Mouse (Mus musculus): ENCODE data around the gene Rcbtb1.
"Not testable (repeated sequence)": the region's sequence is repeated elsewhere in the genome, so short reads cannot be mapped to it uniquely, and the experiment has no call there.

The Rcbtb1 gene

DNA sequence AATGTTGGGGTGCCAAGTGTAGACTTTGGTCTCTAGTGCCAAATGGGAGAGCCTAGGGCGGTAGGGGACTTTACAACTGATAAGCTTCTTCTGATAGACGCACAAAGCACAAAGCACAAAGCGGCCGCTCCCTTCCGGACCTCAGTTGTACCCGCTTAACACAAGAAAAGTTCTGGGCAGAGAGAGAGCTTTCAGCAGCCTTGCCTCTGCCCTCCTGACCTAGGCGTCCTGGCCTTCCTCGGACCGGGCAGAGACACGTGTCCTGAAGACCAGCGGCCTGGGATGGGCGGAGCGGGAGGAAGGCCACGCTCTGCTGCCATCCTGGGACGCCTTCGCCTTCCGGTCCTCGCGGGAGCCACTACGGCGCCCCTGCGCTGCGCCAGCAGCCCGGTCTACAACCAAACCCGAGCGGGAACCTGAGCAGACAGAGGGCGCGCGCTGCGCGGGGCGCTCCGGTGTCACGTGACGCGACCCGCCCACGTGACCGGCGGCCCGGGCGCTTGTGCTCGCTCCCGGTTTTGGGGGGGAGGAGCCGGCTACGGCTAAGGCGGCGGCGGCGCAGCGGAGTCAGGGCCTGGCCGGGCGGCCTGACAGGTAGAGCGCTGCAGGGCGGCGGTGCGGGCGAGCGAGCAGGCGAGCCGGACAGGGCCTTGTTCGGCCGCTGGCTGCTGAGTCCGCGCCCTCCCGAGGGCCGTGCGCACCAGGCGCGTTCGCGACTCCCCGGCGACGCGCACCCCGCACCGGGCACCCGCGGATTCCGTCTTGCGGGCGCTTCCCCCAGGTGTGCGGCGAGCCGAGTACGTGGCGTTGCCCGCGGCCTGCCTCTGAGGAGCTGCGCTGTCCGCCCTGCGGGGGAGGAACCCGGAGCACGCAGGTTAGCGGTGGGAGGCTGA lies at the start of gene Rcbtb1:
Rcbtb1 (plus strand) TSS at position 499 of the 893 bp plus-strand sequence.
- DNase-seq (ENCODE audit: low spot score) = peak; percentile 88

DNA sequence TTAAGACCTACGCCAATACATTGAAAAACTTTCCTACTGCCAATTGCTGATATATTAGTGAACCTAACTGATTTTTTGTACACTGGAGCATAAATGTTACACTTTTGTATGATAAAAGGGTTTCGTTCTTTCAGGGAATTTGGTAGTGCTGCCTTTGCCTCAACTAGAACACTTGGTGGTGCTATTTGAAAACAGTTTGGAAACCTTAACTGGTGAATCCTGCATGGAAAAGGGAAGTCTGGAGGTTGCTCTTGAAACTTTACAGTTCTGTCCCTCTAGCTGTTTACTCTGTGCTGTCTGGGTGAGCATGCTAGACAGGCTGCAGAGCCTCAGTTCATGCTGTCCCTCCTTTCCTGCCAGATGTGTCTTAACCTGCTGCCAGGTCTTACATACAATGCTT lies 45.4 kb upstream of the Rcbtb1 start:
- DNase-seq (ENCODE audit: low spot score) = no peak

DNA sequence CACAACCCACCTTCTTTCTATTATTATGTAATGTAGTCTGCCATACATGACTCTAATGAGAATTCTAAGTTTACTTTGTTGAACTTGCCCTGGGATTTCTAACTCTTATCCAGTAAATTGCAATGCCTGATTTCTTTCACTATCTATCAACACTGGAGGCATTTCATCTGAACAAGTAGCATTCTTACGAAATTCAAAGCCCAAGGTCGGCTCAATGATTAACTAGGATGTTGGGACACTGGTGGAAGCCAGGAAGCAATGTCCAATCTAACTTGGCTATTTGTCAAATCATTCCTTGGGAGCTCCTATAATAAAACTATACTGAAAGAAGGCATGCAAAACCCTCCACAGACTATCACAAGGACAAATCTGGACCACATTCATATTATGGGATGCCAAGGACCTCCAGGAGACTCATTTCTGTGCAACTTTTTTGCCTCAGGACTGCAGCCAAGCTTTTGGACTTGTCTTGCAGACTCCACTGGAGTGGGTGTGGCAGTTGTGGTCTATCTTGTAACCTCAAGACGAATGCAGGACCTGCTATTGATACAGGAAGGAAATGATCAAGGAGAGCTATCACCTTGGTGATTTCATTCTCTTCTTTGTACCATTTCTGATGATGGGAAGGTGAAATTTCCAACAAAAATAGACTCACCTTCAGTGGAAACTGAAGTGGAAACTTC lies 43.9 kb upstream of the Rcbtb1 start:
- no peak for DNase-seq (ENCODE audit: low spot score)

- DNase-seq (ENCODE audit: low spot score) = no peak
Observed at GRCm38 (mm10) chr14:59178649-59179048, 22.4 kb upstream of the Rcbtb1 start, which contains the start of gene Gm5142. Gene Gm5142, minus strand, starts transcription at chr14:59178749.

GRCm38 (mm10) chr14:59182732-59183131 lies 18.3 kb upstream of the Rcbtb1 start:
- no peak for DNase-seq (ENCODE audit: low spot score)

DNA sequence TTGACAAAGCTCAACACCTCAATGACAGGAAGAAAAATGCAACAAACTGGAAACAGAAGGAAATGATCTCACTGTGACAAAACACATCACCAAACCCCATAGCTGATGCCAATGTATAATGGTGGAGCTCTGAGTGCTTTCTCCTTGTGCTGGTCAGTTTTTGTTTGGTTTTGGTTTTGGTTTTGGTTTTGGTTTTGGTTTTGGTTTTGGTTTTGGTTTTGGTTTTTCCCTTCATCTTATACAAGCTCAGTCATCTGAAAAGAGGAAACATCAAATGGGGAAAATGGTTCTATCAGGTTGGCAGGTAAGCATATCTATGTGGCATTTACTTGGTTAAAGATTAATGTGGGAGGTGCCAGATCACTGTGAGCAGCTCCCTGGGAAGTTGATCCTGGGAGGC lies 15.5 kb upstream of the Rcbtb1 start:
- no peak for DNase-seq (ENCODE audit: low spot score)

- no peak for DNase-seq (ENCODE audit: low spot score)
Observed at GRCm38 (mm10) chr14:59186121-59186520, 14.9 kb upstream of the Rcbtb1 start.

GRCm38 (mm10) chr14:59201604-59202215 lies 701 bp downstream of the Rcbtb1 start:
- no peak for DNase-seq (ENCODE audit: low spot score)

- no peak for DNase-seq (ENCODE audit: low spot score)
Observed at GRCm38 (mm10) chr14:59205461-59205860, 4.5 kb downstream of the Rcbtb1 start.

GRCm38 (mm10) chr14:59205976-59206583 lies 5.1 kb downstream of the Rcbtb1 start:
- no peak for DNase-seq (ENCODE audit: low spot score)

DNA sequence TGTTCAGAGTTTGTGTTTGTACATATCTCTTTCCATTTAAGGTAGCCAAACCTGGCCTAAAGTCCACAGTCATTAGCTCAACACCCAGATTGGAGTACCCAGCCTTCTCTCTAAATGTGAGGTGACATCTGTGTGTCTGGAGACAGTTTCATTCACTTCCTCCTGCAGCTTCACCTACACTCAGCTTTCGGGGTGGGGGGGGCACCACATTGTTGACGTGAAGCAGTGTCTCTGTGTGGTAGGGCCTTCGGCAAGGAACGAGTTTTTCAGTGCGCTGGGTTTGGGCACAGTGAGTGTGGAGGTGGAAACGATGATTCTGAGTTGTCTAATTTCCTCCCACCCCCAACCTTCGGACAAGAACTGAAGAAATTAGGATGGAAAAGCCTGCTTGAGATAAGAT lies 8.0 kb downstream of the Rcbtb1 start:
- no peak for DNase-seq (ENCODE audit: low spot score)

GRCm38 (mm10) chr14:59209816-59210215 lies 8.8 kb downstream of the Rcbtb1 start:
- no peak for DNase-seq (ENCODE audit: low spot score)

DNA sequence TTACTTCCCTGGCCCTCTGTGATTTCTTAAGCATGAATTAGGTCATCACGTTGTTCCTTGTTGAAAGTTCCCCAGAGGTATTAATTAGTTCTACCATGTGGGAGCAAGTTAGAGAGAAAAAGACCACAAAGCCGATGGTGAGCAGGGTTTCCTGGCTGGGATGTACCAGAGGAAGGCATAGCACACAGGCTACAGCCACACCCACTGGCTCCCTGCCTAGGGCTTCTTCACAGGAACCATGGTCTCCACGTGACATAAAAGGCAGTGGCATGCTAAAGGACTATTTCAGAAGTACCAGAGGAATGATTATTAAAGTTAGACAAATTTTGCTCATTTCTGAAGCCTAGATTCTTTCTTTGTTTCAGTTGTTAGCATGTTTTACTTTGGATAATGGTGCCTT lies 18.2 kb downstream of the Rcbtb1 start:
- DNase-seq (ENCODE audit: low spot score) = no peak

DNA sequence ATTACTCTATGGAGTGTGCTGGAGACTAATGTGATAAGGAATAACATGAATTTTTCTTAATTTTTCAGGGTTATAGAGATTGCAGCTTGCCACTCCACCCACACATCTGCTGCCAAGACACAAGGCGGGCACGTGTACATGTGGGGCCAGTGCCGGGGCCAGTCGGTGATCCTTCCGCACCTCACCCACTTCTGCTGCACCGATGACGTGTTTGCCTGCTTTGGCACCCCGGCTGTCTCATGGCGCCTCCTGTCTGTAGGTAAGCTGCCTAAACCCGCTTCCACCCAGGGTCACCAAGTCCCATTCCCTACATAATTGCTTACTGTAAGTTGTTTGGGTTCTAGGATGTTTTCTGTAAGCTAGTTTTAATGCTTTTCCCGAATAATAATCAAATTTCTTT lies 25.2 kb downstream of the Rcbtb1 start:
- no peak for DNase-seq (ENCODE audit: low spot score)

- DNase-seq (ENCODE audit: low spot score) = no peak
Observed at GRCm38 (mm10) chr14:59229822-59230221, 28.8 kb downstream of the Rcbtb1 start.

- DNase-seq (ENCODE audit: low spot score) = no peak
Observed at GRCm38 (mm10) chr14:59230331-59230966, 29.4 kb downstream of the Rcbtb1 start.

GRCm38 (mm10) chr14:59232003-59232402 lies 31.0 kb downstream of the Rcbtb1 start:
- no peak for DNase-seq (ENCODE audit: low spot score)

- DNase-seq (ENCODE audit: low spot score) = no peak
Observed at GRCm38 (mm10) chr14:59233635-59234034, 32.6 kb downstream of the Rcbtb1 start.

DNA sequence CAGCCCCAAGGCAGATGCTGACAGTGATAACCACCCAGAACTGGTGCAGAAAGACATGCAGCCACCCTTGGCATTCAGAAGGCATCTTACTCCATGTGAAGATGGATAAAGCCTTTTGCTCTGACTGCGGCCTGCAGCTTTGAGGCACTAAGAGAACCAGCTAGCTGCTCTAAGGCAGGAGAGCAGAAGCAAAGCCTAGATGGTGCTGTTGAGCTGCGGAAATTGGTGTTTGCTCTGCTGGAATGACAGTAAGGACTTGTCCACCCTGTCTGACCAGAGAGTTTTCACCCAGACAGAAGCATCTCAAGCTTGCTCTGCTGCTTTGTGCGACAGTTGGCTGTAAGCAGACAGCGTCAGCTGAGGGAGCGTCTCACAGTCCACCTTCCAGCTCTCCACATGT lies 49.3 kb downstream of the Rcbtb1 start:
- DNase-seq (ENCODE audit: low spot score) = not testable (repeated sequence)

- not testable (repeated sequence) for DNase-seq (ENCODE audit: low spot score)
Observed at GRCm38 (mm10) chr14:59255861-59256260, 54.9 kb downstream of the Rcbtb1 start.

- DNase-seq (ENCODE audit: low spot score) = no peak
Observed at GRCm38 (mm10) chr14:59260056-59260455, 59.0 kb downstream of the Rcbtb1 start, which contains the start of gene Gm6904. Gene Gm6904, minus strand, starts transcription at chr14:59260216.

GRCm38 (mm10) chr14:59274961-59275360 lies 74.0 kb downstream of the Rcbtb1 start:
- DNase-seq (ENCODE audit: low spot score) = not testable (repeated sequence)
